Mouse (Mus musculus): Measurements from ENCODE around the gene Ttyh2. TPM values are rescaled to one million over a fixed set of nuclear protein-coding genes. Genes with fewer than 3 reads are reported as not detected.
"Not testable (repeated sequence)": the region's sequence is repeated elsewhere in the genome, so short reads cannot be mapped to it uniquely, and the experiment has no call there.

Ttyh2 gene
- polyA plus RNA-seq, 1 experiment = 34.4 TPM

GRCm38 (mm10) chr11:114673719-114674050, 1.5 kb upstream of the Ttyh2 start:
- no peaks in the 10 kb centered on the region for H3K27me3 ChIP-seq (replicated peaks; ENCODE audit: control insufficient read depth, insufficient read depth, low read length)
- peaks cover 3% of the 10 kb centered on the region; the same call in 1 of the 2 replicates for H3K36me3 ChIP-seq (ENCODE audit: control insufficient read depth, insufficient read depth, low read length)
- TF ChIP-seq POLR2A (IDR thresholded peaks at IDR 0.05; ENCODE audit: low read depth, low read length) = no peak
- no peak for TF ChIP-seq CTCF (conservative IDR thresholded peaks at IDR 0.05; ENCODE audit: insufficient read depth, insufficient read length, low read depth, low read length)
- DNase-seq = no peak
- peaks cover 21% of the 10 kb centered on the region for H3K4me1 ChIP-seq (ENCODE audit: control insufficient read depth, insufficient read depth, low read length)
- H3K27ac ChIP-seq (ENCODE audit: insufficient read depth, low read depth, low read length) = no peak overlapping the region
- WGBS = 88% methylated on average over 2 of the region's 2 CpGs
- no peak overlapping the region for H3K4me3 ChIP-seq (ENCODE audit: insufficient read depth, low read depth, low read length)

GRCm38 (mm10) chr11:114674180-114674579, 1.1 kb upstream of the Ttyh2 start:
- Histone ChIP-seq H3K27me3 (replicated peaks; ENCODE audit: control insufficient read depth, insufficient read depth, low read length) (no peaks in the 10 kb centered on the region), H3K27ac (ENCODE audit: insufficient read depth, low read depth, low read length) (no peak overlapping the region), H3K36me3 (ENCODE audit: control insufficient read depth, insufficient read depth, low read length) (peaks cover 3% of the 10 kb centered on the region; the same call in 1 of the 2 replicates), H3K4me1 (ENCODE audit: control insufficient read depth, insufficient read depth, low read length) (peaks cover 22% of the 10 kb centered on the region), H3K4me3 (ENCODE audit: insufficient read depth, low read depth, low read length) (no peak overlapping the region)
- no peak for DNase-seq
- 53% methylated on average over 8 of the region's 8 CpGs for WGBS
- no peak for TF ChIP-seq CTCF (conservative IDR thresholded peaks at IDR 0.05; ENCODE audit: insufficient read depth, insufficient read length, low read depth, low read length)

- WGBS = 81% methylated on average over 2 of the region's 3 CpGs
- not testable (repeated sequence) for H3K27me3 ChIP-seq (replicated peaks; ENCODE audit: control insufficient read depth, insufficient read depth, low read length); DNase-seq; H3K36me3 ChIP-seq (ENCODE audit: control insufficient read depth, insufficient read depth, low read length); H3K4me3 ChIP-seq (ENCODE audit: insufficient read depth, low read depth, low read length); H3K27ac ChIP-seq (ENCODE audit: insufficient read depth, low read depth, low read length)
- H3K4me1 ChIP-seq (ENCODE audit: control insufficient read depth, insufficient read depth, low read length) = peaks cover 29% of the 10 kb centered on the region
These were observed 435 bp upstream of the Ttyh2 start for GRCm38 (mm10) chr11:114674796-114675195.

GRCm38 (mm10) chr11:114675826-114676401, 683 bp downstream of the Ttyh2 start:
- no peaks in the 10 kb centered on the region for H3K27me3 ChIP-seq (replicated peaks; ENCODE audit: control insufficient read depth, insufficient read depth, low read length)
- DNase-seq = peak; percentile 52
- TF ChIP-seq POLR2A (IDR thresholded peaks at IDR 0.05; ENCODE audit: low read depth, low read length) = no peak
- no peak for TF ChIP-seq CTCF (conservative IDR thresholded peaks at IDR 0.05; ENCODE audit: insufficient read depth, insufficient read length, low read depth, low read length)

GRCm38 (mm10) chr11:114676431-114676830, 1.2 kb downstream of the Ttyh2 start:
- peak overlapping the region; percentile 92 for H3K4me3 ChIP-seq (ENCODE audit: insufficient read depth, low read depth, low read length)
- WGBS = 27% methylated on average over 14 of the region's 14 CpGs

More at GRCm38 (mm10) chr11:114675826-114676401, 683 bp downstream of the Ttyh2 start:
- H3K36me3 ChIP-seq (ENCODE audit: control insufficient read depth, insufficient read depth, low read length) = peaks cover 3% of the 10 kb centered on the region; the same call in 1 of the 2 replicates
- WGBS = 7% methylated on average over 27 of the region's 27 CpGs
- peak overlapping the region; percentile 92 for H3K4me3 ChIP-seq (ENCODE audit: insufficient read depth, low read depth, low read length)
- H3K4me1 ChIP-seq (ENCODE audit: control insufficient read depth, insufficient read depth, low read length) = peaks cover 21% of the 10 kb centered on the region; the same call in 1 of the 2 replicates
- H3K27ac ChIP-seq (ENCODE audit: insufficient read depth, low read depth, low read length) = peak overlapping the region; percentile 55

GRCm38 (mm10) chr11:114676896-114677530, 1.8 kb downstream of the Ttyh2 start:
- no peak for DNase-seq
- TF ChIP-seq CTCF (conservative IDR thresholded peaks at IDR 0.05; ENCODE audit: insufficient read depth, insufficient read length, low read depth, low read length) (no peak), POLR2A (IDR thresholded peaks at IDR 0.05; ENCODE audit: low read depth, low read length) (no peak)
- Histone ChIP-seq H3K4me1 (ENCODE audit: control insufficient read depth, insufficient read depth, low read length) (peaks cover 19% of the 10 kb centered on the region; the same call in 1 of the 2 replicates), H3K36me3 (ENCODE audit: control insufficient read depth, insufficient read depth, low read length) (peaks cover 3% of the 10 kb centered on the region; the same call in 1 of the 2 replicates), H3K4me3 (ENCODE audit: insufficient read depth, low read depth, low read length) (0 out of 2 replicates have a peak overlapping the region, but pooled peaks have one; percentile 10), H3K27me3 (replicated peaks; ENCODE audit: control insufficient read depth, insufficient read depth, low read length) (no peaks in the 10 kb centered on the region), H3K27ac (ENCODE audit: insufficient read depth, low read depth, low read length) (peak overlapping the region; percentile 11; the same call in 1 of the 2 replicates)
- 47% methylated on average over 9 of the region's 9 CpGs for WGBS

More at GRCm38 (mm10) chr11:114676431-114676830, 1.2 kb downstream of the Ttyh2 start:
- peak; percentile 94 for DNase-seq
- peaks cover 3% of the 10 kb centered on the region; the same call in 1 of the 2 replicates for H3K36me3 ChIP-seq (ENCODE audit: control insufficient read depth, insufficient read depth, low read length)
- TF ChIP-seq POLR2A (IDR thresholded peaks at IDR 0.05; ENCODE audit: low read depth, low read length) = no peak
- TF ChIP-seq CTCF (conservative IDR thresholded peaks at IDR 0.05; ENCODE audit: insufficient read depth, insufficient read length, low read depth, low read length) = no peak
- peak overlapping the region; percentile 55 for H3K27ac ChIP-seq (ENCODE audit: insufficient read depth, low read depth, low read length)
- H3K27me3 ChIP-seq (replicated peaks; ENCODE audit: control insufficient read depth, insufficient read depth, low read length) = no peaks in the 10 kb centered on the region
- peaks cover 19% of the 10 kb centered on the region; the same call in 1 of the 2 replicates for H3K4me1 ChIP-seq (ENCODE audit: control insufficient read depth, insufficient read depth, low read length)

GRCm38 (mm10) chr11:114679582-114679981, 4.4 kb downstream of the Ttyh2 start:
- TF ChIP-seq POLR2A (IDR thresholded peaks at IDR 0.05; ENCODE audit: low read depth, low read length) (no peak), CTCF (conservative IDR thresholded peaks at IDR 0.05; ENCODE audit: insufficient read depth, insufficient read length, low read depth, low read length) (no peak)
- no peak overlapping the region for H3K27ac ChIP-seq (ENCODE audit: insufficient read depth, low read depth, low read length)
- H3K36me3 ChIP-seq (ENCODE audit: control insufficient read depth, insufficient read depth, low read length) = no peaks in the 10 kb centered on the region
- H3K4me3 ChIP-seq (ENCODE audit: insufficient read depth, low read depth, low read length) = no peak overlapping the region
- H3K4me1 ChIP-seq (ENCODE audit: control insufficient read depth, insufficient read depth, low read length) = peaks cover 21% of the 10 kb centered on the region
- H3K27me3 ChIP-seq (replicated peaks; ENCODE audit: control insufficient read depth, insufficient read depth, low read length) = no peaks in the 10 kb centered on the region
- DNase-seq = peak; percentile 54
- WGBS = 34% methylated on average over 8 of the region's 8 CpGs

Data from kidney, adult 2 months (tissue).